Mouse (Mus musculus): ENCODE measurements around the gene Ap2b1. TPM values are rescaled to one million over a fixed set of nuclear protein-coding genes. Genes with fewer than 3 reads are reported as not detected.

Gene Ap2b1
- polyA plus RNA-seq, 1 experiment = 64.7 TPM

DNA sequence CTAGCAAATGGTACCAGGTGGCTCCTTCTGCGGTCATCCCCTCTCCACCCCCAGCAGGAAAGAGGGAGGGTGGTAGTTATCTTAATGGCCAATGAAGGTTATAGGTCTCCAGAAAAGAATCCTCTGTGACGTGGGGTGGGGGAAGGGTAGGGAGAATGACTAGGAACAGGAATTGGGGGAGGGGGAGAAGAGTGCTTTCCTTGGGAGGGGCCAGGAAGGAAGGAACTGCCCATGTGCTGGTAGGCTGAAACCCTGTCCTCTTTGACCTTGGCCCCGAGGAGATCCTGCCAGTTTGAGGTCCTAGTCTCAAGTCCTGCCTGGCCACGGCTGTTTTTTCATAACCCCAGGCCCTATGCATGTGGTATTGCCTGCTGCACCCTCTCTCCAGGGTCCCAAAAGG lies 150.5 kb downstream of the Ap2b1 start:
- Histone ChIP-seq H3K27me3 (ENCODE audit: control insufficient read depth, insufficient read depth, insufficient read length) (no peaks in the 10 kb centered on the region), H3K36me3 (ENCODE audit: control insufficient read depth, insufficient read depth) (no peaks in the 10 kb centered on the region), H3K4me2 (ENCODE audit: low read depth) (no peak overlapping the region), H3K79me2 (ENCODE audit: control insufficient read depth, insufficient read depth) (no peaks in the 10 kb centered on the region), H3K4me3 (no peak overlapping the region), H3ac (ENCODE audit: control insufficient read depth, insufficient read length) (no peak overlapping the region)
- TF ChIP-seq POLR2A (IDR thresholded peaks at IDR 0.05; ENCODE audit: insufficient read length, low read depth) (no peak), SRF (IDR thresholded peaks at IDR 0.05; ENCODE audit: control insufficient read depth, insufficient read length, low read depth) (no peak), POLR2AphosphoS2 (IDR thresholded peaks at IDR 0.05; ENCODE audit: insufficient read length, low read depth) (no peak), E2F4 (IDR thresholded peaks at IDR 0.05; ENCODE audit: insufficient read depth) (no peak), TCF12 (IDR thresholded peaks at IDR 0.05; ENCODE audit: insufficient read depth, poor library complexity, severe bottlenecking) (no peak), MAX (IDR thresholded peaks at IDR 0.05; ENCODE audit: low read depth) (no peak), TCF3 (IDR thresholded peaks at IDR 0.05; ENCODE audit: insufficient read length, low read depth) (no peak), MYOG (IDR thresholded peaks at IDR 0.05; ENCODE audit: control insufficient read depth in 1 of 3, insufficient read depth in 1 of 3, insufficient read length in 2 of 3, low read depth in 2 of 3) (no peak), MYOD1 (IDR thresholded peaks at IDR 0.05; ENCODE audit: control insufficient read depth in 1 of 3, insufficient read length in 2 of 3, low read depth in 2 of 3) (no peak), USF1 (IDR thresholded peaks at IDR 0.05; ENCODE audit: low read depth) (no peak), CEBPB (IDR thresholded peaks at IDR 0.05; ENCODE audit: insufficient read depth, poor library complexity, severe bottlenecking) (no peak)

DNA sequence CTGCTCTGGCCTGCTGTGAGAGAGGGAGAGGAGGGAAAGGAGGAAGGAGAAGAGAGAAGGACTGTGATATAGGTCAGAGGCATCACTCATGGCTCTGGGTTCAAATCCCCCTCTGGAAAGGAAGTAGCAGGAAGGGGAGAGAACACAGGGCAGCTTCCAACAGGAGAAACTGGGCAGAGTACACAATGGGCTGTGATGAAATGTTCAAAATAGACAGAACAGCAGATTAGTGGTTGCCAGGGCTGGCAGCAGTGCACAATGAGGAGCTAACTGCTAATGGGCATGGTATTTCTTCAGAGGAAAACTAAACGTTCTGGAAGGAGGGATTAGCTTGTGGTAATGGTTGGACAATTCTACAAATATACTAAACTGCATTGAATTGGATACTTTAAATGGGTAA lies 151.7 kb downstream of the Ap2b1 start:
- no peak overlapping the region for H3K4me2 ChIP-seq (ENCODE audit: low read depth)
- H3ac ChIP-seq (ENCODE audit: control insufficient read depth, insufficient read length) = no peak overlapping the region
- no peak overlapping the region for H3K4me3 ChIP-seq
- no peak for TF ChIP-seq REST (IDR thresholded peaks at IDR 0.05; ENCODE audit: insufficient read depth, insufficient read length)
- no peaks in the 10 kb centered on the region for H3K36me3 ChIP-seq (ENCODE audit: control insufficient read depth, insufficient read depth)
- no peaks in the 10 kb centered on the region for H3K27me3 ChIP-seq (ENCODE audit: control insufficient read depth, insufficient read depth, insufficient read length)
- H3K79me2 ChIP-seq (ENCODE audit: control insufficient read depth, insufficient read depth) = no peaks in the 10 kb centered on the region

DNA sequence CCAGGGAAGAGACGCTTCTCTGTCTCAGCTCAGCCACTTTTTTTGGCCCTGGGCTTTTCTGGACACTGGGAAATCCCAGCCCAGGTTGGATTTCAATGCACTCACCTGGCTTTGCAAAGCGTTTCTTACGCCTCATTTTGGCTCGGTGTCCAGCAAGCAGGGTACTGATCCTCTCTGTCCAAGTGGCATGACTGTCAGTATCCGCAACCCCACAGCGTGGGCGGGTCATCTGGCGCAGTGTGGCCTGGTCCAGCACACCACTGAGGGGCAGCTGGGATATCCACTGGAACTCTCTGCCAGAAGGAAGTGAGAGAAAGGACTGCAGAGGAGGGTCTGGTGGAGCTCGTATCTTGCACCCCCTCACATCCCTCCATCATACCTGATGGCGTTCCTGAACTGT lies 152.5 kb downstream of the Ap2b1 start:
- TF ChIP-seq MAX (IDR thresholded peaks at IDR 0.05; ENCODE audit: low read depth) = no peak
- no peak for TF ChIP-seq MYOG (IDR thresholded peaks at IDR 0.05; ENCODE audit: control insufficient read depth in 1 of 3, insufficient read depth in 1 of 3, insufficient read length in 2 of 3, low read depth in 2 of 3)
- TF ChIP-seq CEBPB (IDR thresholded peaks at IDR 0.05; ENCODE audit: insufficient read depth, poor library complexity, severe bottlenecking) = no peak
- TF ChIP-seq TCF12 (IDR thresholded peaks at IDR 0.05; ENCODE audit: insufficient read depth, poor library complexity, severe bottlenecking) = no peak
- TF ChIP-seq SRF (IDR thresholded peaks at IDR 0.05; ENCODE audit: control insufficient read depth, insufficient read length, low read depth) = no peak
- no peak for TF ChIP-seq POLR2A (IDR thresholded peaks at IDR 0.05; ENCODE audit: insufficient read length, low read depth)
- TF ChIP-seq USF1 (IDR thresholded peaks at IDR 0.05; ENCODE audit: low read depth) = no peak
- no peak for TF ChIP-seq MYOD1 (IDR thresholded peaks at IDR 0.05; ENCODE audit: control insufficient read depth in 1 of 3, insufficient read length in 2 of 3, low read depth in 2 of 3)
- no peak for TF ChIP-seq E2F4 (IDR thresholded peaks at IDR 0.05; ENCODE audit: insufficient read depth)
- no peak for TF ChIP-seq TCF3 (IDR thresholded peaks at IDR 0.05; ENCODE audit: insufficient read length, low read depth)
- no peak for TF ChIP-seq REST (IDR thresholded peaks at IDR 0.05; ENCODE audit: insufficient read depth, insufficient read length)
- no peak for TF ChIP-seq POLR2AphosphoS2 (IDR thresholded peaks at IDR 0.05; ENCODE audit: insufficient read length, low read depth)
- Histone ChIP-seq H3K79me2 (ENCODE audit: control insufficient read depth, insufficient read depth) (no peaks in the 10 kb centered on the region), H3K4me3 (no peak overlapping the region), H3K4me2 (ENCODE audit: low read depth) (no peak overlapping the region), H3K36me3 (ENCODE audit: control insufficient read depth, insufficient read depth) (no peaks in the 10 kb centered on the region), H3ac (ENCODE audit: control insufficient read depth, insufficient read length) (no peak overlapping the region), H3K27me3 (ENCODE audit: control insufficient read depth, insufficient read depth, insufficient read length) (no peaks in the 10 kb centered on the region)

DNA sequence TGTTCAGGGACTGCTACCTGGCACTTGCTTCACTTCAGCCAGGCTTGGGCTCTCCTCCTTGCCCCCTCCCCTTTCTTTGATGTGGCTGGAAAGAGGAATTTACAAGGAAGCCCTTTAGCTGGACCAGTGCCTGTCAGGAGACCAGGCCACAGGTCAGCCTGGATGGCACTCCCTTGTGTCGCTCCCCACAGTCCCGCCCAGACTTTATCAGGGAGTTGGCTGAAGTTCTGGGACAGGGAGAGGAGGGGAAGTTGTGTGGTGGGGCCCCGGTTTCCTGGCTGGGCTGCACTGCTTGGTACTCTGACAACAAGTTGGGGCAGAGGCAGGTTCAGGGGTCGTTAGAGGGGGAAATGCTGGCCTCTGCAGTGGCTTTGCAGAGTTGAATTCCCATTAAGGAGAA lies 155.7 kb downstream of the Ap2b1 start:
- Histone ChIP-seq H3K79me2 (ENCODE audit: control insufficient read depth, insufficient read depth) (no peaks in the 10 kb centered on the region), H3K4me3 (no peak overlapping the region)
- TF ChIP-seq E2F4 (IDR thresholded peaks at IDR 0.05; ENCODE audit: insufficient read depth) (no peak), REST (IDR thresholded peaks at IDR 0.05; ENCODE audit: insufficient read depth, insufficient read length) (no peak), POLR2A (IDR thresholded peaks at IDR 0.05; ENCODE audit: insufficient read length, low read depth) (no peak), MYOD1 (IDR thresholded peaks at IDR 0.05; ENCODE audit: control insufficient read depth in 1 of 3, insufficient read length in 2 of 3, low read depth in 2 of 3) (no peak), TCF12 (IDR thresholded peaks at IDR 0.05; ENCODE audit: insufficient read depth, poor library complexity, severe bottlenecking) (no peak), POLR2AphosphoS2 (IDR thresholded peaks at IDR 0.05; ENCODE audit: insufficient read length, low read depth) (no peak), USF1 (IDR thresholded peaks at IDR 0.05; ENCODE audit: low read depth) (no peak), TCF3 (IDR thresholded peaks at IDR 0.05; ENCODE audit: insufficient read length, low read depth) (no peak), CEBPB (IDR thresholded peaks at IDR 0.05; ENCODE audit: insufficient read depth, poor library complexity, severe bottlenecking) (no peak), SRF (IDR thresholded peaks at IDR 0.05; ENCODE audit: control insufficient read depth, insufficient read length, low read depth) (no peak), MYOG (IDR thresholded peaks at IDR 0.05; ENCODE audit: control insufficient read depth in 1 of 3, insufficient read depth in 1 of 3, insufficient read length in 2 of 3, low read depth in 2 of 3) (no peak), MAX (IDR thresholded peaks at IDR 0.05; ENCODE audit: low read depth) (no peak)

More for the DNA sequence above, 155.7 kb downstream of the Ap2b1 start:
- Histone ChIP-seq H3K36me3 (ENCODE audit: control insufficient read depth, insufficient read depth) (no peaks in the 10 kb centered on the region), H3K4me2 (ENCODE audit: low read depth) (no peak overlapping the region), H3K27me3 (ENCODE audit: control insufficient read depth, insufficient read depth, insufficient read length) (no peaks in the 10 kb centered on the region), H3ac (ENCODE audit: control insufficient read depth, insufficient read length) (no peak overlapping the region)

Other genes starting within 250 kb of the Ap2b1 start
- 0.11 TPM for gene Slfn2, start 233.9 kb upstream of the Ap2b1 start, polyA plus RNA-seq (2012; fragmentation: generic; extraction: Trizol)
- not detected for gene Slfn1, start 182.2 kb upstream of the Ap2b1 start, polyA plus RNA-seq (2012; fragmentation: generic; extraction: Trizol)
- 0.02 TPM for gene Slfn4, start 123.8 kb upstream of the Ap2b1 start, polyA plus RNA-seq (2012; fragmentation: generic; extraction: Trizol)
- 1.1 TPM for gene Slfn3, start 107.7 kb upstream of the Ap2b1 start, polyA plus RNA-seq (2012; fragmentation: generic; extraction: Trizol)
- gene Slfn14, start 12.3 kb upstream of the Ap2b1 start, polyA plus RNA-seq (2012; fragmentation: generic; extraction: Trizol) = 0.01 TPM
- gene Pex12, start 3.6 kb downstream of the Ap2b1 start, polyA plus RNA-seq (2012; fragmentation: generic; extraction: Trizol) = 8.7 TPM
- 0.36 TPM for gene Rasl10b, start 110.1 kb downstream of the Ap2b1 start, polyA plus RNA-seq (2012; fragmentation: generic; extraction: Trizol)
- gene Gas2l2, start 130.4 kb downstream of the Ap2b1 start, polyA plus RNA-seq (2012; fragmentation: generic; extraction: Trizol) = not detected
- 12.0 TPM for gene 1700020L24Rik, start 138.7 kb downstream of the Ap2b1 start, polyA plus RNA-seq (2012; fragmentation: generic; extraction: Trizol)
- gene Mmp28, start 164.0 kb downstream of the Ap2b1 start, polyA plus RNA-seq (2012; fragmentation: generic; extraction: Trizol) = 10.2 TPM
- gene Taf15, start 174.1 kb downstream of the Ap2b1 start, polyA plus RNA-seq (2012; fragmentation: generic; extraction: Trizol) = 74.2 TPM
- 0.04 TPM for gene Heatr9, start 223.2 kb downstream of the Ap2b1 start, polyA plus RNA-seq (2012; fragmentation: generic; extraction: Trizol)
- gene Ccl5, start 231.5 kb downstream of the Ap2b1 start, polyA plus RNA-seq (2012; fragmentation: generic; extraction: Trizol) = 10.4 TPM